Mouse (Mus musculus): ENCODE data around the gene Sept9.

Gene Sept9

GRCm38 (mm10) chr11:117403073-117403472 is 203.6 kb downstream of the Sept9 start:
- DNase-seq (ENCODE audit: low spot score in 2 of 2), result no peak

GRCm38 (mm10) chr11:117403781-117404180 is 204.3 kb downstream of the Sept9 start:
- DNase-seq (ENCODE audit: low spot score in 2 of 2), result no peak

- no peak for DNase-seq (ENCODE audit: low spot score in 2 of 2)
These were observed 207.2 kb downstream of the Sept9 start for GRCm38 (mm10) chr11:117406711-117407110.

- DNase-seq (ENCODE audit: low spot score in 2 of 2), result no peak
These were observed 207.7 kb downstream of the Sept9 start for GRCm38 (mm10) chr11:117407196-117407595.

GRCm38 (mm10) chr11:117407651-117408441 is 208.4 kb downstream of the Sept9 start:
- peak; percentile 43 to 45 for DNase-seq (ENCODE audit: low spot score in 2 of 2)

DNA sequence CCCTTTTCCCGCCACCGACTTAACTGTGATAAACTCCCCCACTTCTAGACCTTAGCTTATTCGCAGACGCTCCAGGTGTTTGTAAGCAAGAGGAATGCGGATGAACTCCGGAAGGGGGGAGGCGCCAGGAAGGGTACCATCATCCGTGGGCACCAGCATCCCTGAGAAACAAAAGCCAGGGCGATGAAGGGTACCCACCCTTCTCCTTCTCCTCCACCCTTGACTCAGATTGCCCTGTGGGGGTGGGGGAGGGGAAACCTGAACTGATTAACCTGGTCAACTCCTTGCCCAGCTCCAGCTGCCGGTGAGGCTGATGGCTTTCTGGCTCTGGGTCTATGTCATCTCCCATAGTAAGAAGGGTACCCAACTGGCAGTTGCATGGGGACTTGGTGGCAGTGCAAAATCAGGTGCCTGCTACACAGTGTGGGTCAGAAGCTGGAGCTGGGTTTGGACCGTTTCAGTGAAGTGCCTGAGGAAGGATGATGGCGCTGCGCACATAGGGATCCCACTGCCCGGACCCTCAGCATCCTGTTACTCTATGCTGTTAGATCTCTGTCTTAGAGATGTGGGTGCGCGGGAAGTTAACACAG is 209.1 kb downstream of the Sept9 start:
- no peak for DNase-seq (ENCODE audit: low spot score in 2 of 2)

- DNase-seq (ENCODE audit: low spot score in 2 of 2), result no peak
These were observed 209.9 kb downstream of the Sept9 start for GRCm38 (mm10) chr11:117409331-117409730.

GRCm38 (mm10) chr11:117410059-117410458 is 210.6 kb downstream of the Sept9 start:
- no peak for DNase-seq (ENCODE audit: low spot score in 2 of 2)

GRCm38 (mm10) chr11:117411663-117412062 is 212.2 kb downstream of the Sept9 start:
- DNase-seq (ENCODE audit: low spot score in 2 of 2), result no peak

All from heart, adult 9 months (tissue).